Mouse (Mus musculus): ENCODE measurements around the gene Gbp6. TPM values are rescaled to one million over a fixed set of nuclear protein-coding genes. Genes with fewer than 3 reads are reported as not detected.

Gbp6 gene
- total RNA-seq, 2 experiments from 2014 or later: 4.5 to 7.0 TPM

Other genes with a start within 250 kb of the Gbp6 start
- 10 to 100 TPM in 1 of 2 experiments, 1 to 10 TPM in 1; 9.5 to 10.7 TPM for gene Gbp9, start 154.2 kb downstream of the Gbp6 start, total RNA-seq (2021)
- gene Gbp8, start 154.2 kb downstream of the Gbp6 start, total RNA-seq (2021): under 1 TPM; 0.54 to 0.87 TPM
- gene Gbp4, start 154.1 kb downstream of the Gbp6 start, total RNA-seq (2021): 1 to 10 TPM; 6.0 to 6.8 TPM
- gene Gbp10, start 54.2 kb downstream of the Gbp6 start, total RNA-seq (2021): under 1 TPM in 1 of 2 experiments, not detected in 1; 0.17 TPM
- gene Gm43302, start within 50 bp of the Gbp6 start, total RNA-seq (2021): under 1 TPM; 0.20 to 0.37 TPM
- gene Lrrc8b, start 122.1 kb upstream of the Gbp6 start, total RNA-seq (2021): 10 to 100 TPM; 85.8 TPM
- 10 to 100 TPM; 29.7 to 36.3 TPM for gene Lrrc8c, start 225.7 kb upstream of the Gbp6 start, total RNA-seq (2021)